Mouse (Mus musculus) bone marrow, adult 2 months (tissue): ENCODE measurements at regions not wholly inside any gene's neighbourhood (a gene's known extent, or its start where the extent isn't known, plus 50 kb on each side); places are given as distances from the start of the nearest gene placed in this dataset.

Experiments used
- CTCF ChIP-seq: fragments of 200-500 bp; IDR thresholded peaks from 2 replicates; pipeline ENCODE4 v1.5.1; 2011; ENCODE audit warnings: low read length, control low read depth; ENCODE audit not compliant: control insufficient read depth, insufficient read depth
- POLR2A ChIP-seq: fragments of 200-500 bp; IDR thresholded peaks from 2 replicates; pipeline ENCODE4 v1.6.1; 2011; ENCODE audit warnings: low read depth, mild to moderate bottlenecking, control low read depth, low read length, borderline replicate concordance; ENCODE audit not compliant: control insufficient read depth

DNA sequence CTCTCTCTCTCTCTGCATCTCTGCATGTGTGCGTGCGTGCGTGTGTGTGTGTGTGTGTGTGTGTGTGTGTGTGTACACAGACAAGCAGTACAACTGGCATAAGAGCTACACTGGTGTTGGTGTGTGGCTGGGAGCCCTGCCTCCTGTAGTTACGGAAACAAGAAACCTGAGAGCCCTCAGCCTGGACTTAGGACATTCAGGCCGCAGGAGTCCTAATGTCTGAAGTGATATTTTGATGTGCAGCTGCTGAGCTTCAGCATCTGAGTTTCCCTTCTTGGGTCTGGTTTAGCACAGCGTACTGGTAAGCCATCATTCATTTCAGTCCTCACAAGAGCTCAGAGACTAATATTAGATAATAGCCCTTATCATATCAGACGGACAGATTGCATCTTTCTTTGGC, 134.8 kb upstream of the Runx1 start:
- TF ChIP-seq POLR2A (no peak), CTCF (no peak)
